Comparison of ENCODE assay signal across 10 mouse cellular contexts in genomic region chr6:95483127-95483526, GRCm38 (mm10).
DNase-seq lines count a peak whose midpoint lies in the region; ATAC-seq and TF ChIP-seq lines count a peak whose summit lies in the region.
"Had no signal": no experiment of that assay in that cellular context is flagged by ENCODE, and none has a peak within 500 bp of the region (broad histone marks: within the 10 kb centered on the region; RNA-seq: fewer than 3 reads in every experiment).

No protein-coding gene starts in this region.

- no peak for TF ChIP-seq CTCF in lung, embryonic 14.5 days (IDR thresholded peaks at IDR 0.05; ENCODE audit: low read depth)

- no peak overlapping the region for H3K9ac ChIP-seq in kidney, embryonic 16.5 days (replicated peaks; ENCODE audit: low read length)
- no peak overlapping the region for H3K9ac ChIP-seq in lung, embryonic 14.5 days
- H3K9ac ChIP-seq: liver, postnatal 0 days had no signal

- no peak overlapping the region for H3K4me3 ChIP-seq in kidney, embryonic 16.5 days (ENCODE audit: low read length)
- H3K4me3 ChIP-seq in lung, embryonic 14.5 days (ENCODE audit: low read depth, low read length): no peak overlapping the region

- peak; percentile 46 to 51 for DNase-seq in cerebellum, postnatal 14 days
- no peak for DNase-seq in cerebellum, adult 18-20 months
- DNase-seq in kidney, postnatal 36 days: peak; percentile 9 to 58
- peak; percentile 34 for DNase-seq in adrenal gland, postnatal 25 days
- peak; percentile 16 for DNase-seq in lung, embryonic 14.5 days
- DNase-seq in c-Kit-positive CD71-positive TER-119-positive erythroid progenitor cells, embryonic 14.5 days (ENCODE audit: low spot score): no peak
- DNase-seq in thymus, postnatal 0 days (ENCODE audit: low spot score): no peak
- DNase-seq: cerebellum, adult 9-10 months; liver, postnatal 0 days had no signal

- no peak overlapping the region for H3K27ac ChIP-seq in kidney, embryonic 16.5 days (ENCODE audit: low read length)
- H3K27ac ChIP-seq in lung, embryonic 14.5 days (ENCODE audit: low read depth): no peak overlapping the region

- no peaks in the 10 kb centered on the region for H3K27me3 ChIP-seq in kidney, embryonic 16.5 days (ENCODE audit: insufficient read depth, low read length)
- no peaks in the 10 kb centered on the region for H3K27me3 ChIP-seq in lung, embryonic 14.5 days (ENCODE audit: insufficient read depth, low read length)

- no peaks in the 10 kb centered on the region for H3K4me1 ChIP-seq in kidney, embryonic 16.5 days (ENCODE audit: insufficient read depth, low read length)
- no peaks in the 10 kb centered on the region for H3K4me1 ChIP-seq in lung, embryonic 14.5 days (ENCODE audit: insufficient read depth)

- 0 out of 2 replicates have a peak, but pooled peaks cover 6% of the 10 kb centered on the region for H3K36me3 ChIP-seq in kidney, embryonic 16.5 days (ENCODE audit: insufficient read depth, low read length)
- H3K36me3 ChIP-seq in lung, embryonic 14.5 days (ENCODE audit: insufficient read depth): no peaks in the 10 kb centered on the region

- no peak for ATAC-seq in kidney, embryonic 16.5 days (ENCODE audit: low FRiP score, low TSS enrichment)
- ATAC-seq in lung, embryonic 14.5 days (ENCODE audit: insufficient read depth): no peak
- ATAC-seq: liver, postnatal 0 days had no signal

- no peak overlapping the region for H3K4me2 ChIP-seq in kidney, embryonic 16.5 days (replicated peaks; ENCODE audit: low read depth, low read length)
- H3K4me2 ChIP-seq in lung, embryonic 14.5 days: no peak overlapping the region

- WGBS in kidney, embryonic 16.5 days: 89% methylated on average over 6 of the region's 6 CpGs
- WGBS in lung, embryonic 14.5 days: 77% methylated on average over 6 of the region's 6 CpGs

- no peaks in the 10 kb centered on the region for H3K9me3 ChIP-seq in kidney, embryonic 16.5 days (ENCODE audit: low read length)
- no peaks in the 10 kb centered on the region for H3K9me3 ChIP-seq in lung, embryonic 14.5 days (ENCODE audit: low read depth, low read length)

Comparison
In these comparisons a context has a peak if more than half of its experiments do, and no peak if none do; other contexts are left out.
1. DNase-seq: peak in cerebellum, postnatal 14 days (2 of 2), kidney, postnatal 36 days (2 of 2), adrenal gland, postnatal 25 days (single experiment) and lung, embryonic 14.5 days (single experiment); none in cerebellum, adult 18-20 months (0 of 2), c-Kit-positive CD71-positive TER-119-positive erythroid progenitor cells, embryonic 14.5 days (single experiment) and thymus, postnatal 0 days (single experiment).